Mouse (Mus musculus): ENCODE measurements around the gene Tesc. TPM values are rescaled to one million over a fixed set of nuclear protein-coding genes. Genes with fewer than 3 reads are reported as not detected.
A peak's percentile ranks its signal among the peaks of the same experiment; 100 is the strongest.

Gene Tesc
- total RNA-seq, 4 experiments from 2014 or later, result 84.0 to 92.2 (median 89.0) TPM

- DNase-seq (ENCODE audit: low spot score in 2 of 2), result no peak
These were observed 44.2 kb downstream of the Tesc start for GRCm38 (mm10) chr5:118071766-118072165.

- no peak for DNase-seq (ENCODE audit: low spot score in 2 of 2)
These were observed 45.8 kb downstream of the Tesc start for GRCm38 (mm10) chr5:118073213-118073773.

- no peak for DNase-seq (ENCODE audit: low spot score in 2 of 2)
These were observed 49.4 kb downstream of the Tesc start for GRCm38 (mm10) chr5:118076721-118077592.

GRCm38 (mm10) chr5:118078550-118078949 lies 51.0 kb downstream of the Tesc start:
- no peak for DNase-seq (ENCODE audit: low spot score in 2 of 2)

- DNase-seq (ENCODE audit: low spot score in 2 of 2), result peak in 1 of 2 experiments; percentile 61
These were observed 51.8 kb downstream of the Tesc start for GRCm38 (mm10) chr5:118079354-118079753.

- no peak for DNase-seq (ENCODE audit: low spot score in 2 of 2)
These were observed 52.3 kb downstream of the Tesc start for GRCm38 (mm10) chr5:118079839-118080250.

- no peak for DNase-seq (ENCODE audit: low spot score in 2 of 2)
These were observed 53.9 kb downstream of the Tesc start for GRCm38 (mm10) chr5:118081374-118081949.

- no peak for DNase-seq (ENCODE audit: low spot score in 2 of 2)
These were observed 54.5 kb downstream of the Tesc start for GRCm38 (mm10) chr5:118081996-118082395.

GRCm38 (mm10) chr5:118083060-118083638 lies 55.6 kb downstream of the Tesc start:
- DNase-seq (ENCODE audit: low spot score in 2 of 2), result no peak

GRCm38 (mm10) chr5:118084171-118084727 lies 56.7 kb downstream of the Tesc start:
- no peak for DNase-seq (ENCODE audit: low spot score in 2 of 2)

GRCm38 (mm10) chr5:118085313-118085712 lies 57.8 kb downstream of the Tesc start:
- DNase-seq (ENCODE audit: low spot score in 2 of 2), result no peak

GRCm38 (mm10) chr5:118086956-118087355 lies 59.4 kb downstream of the Tesc start:
- no peak for DNase-seq (ENCODE audit: low spot score in 2 of 2)

- DNase-seq (ENCODE audit: low spot score in 2 of 2), result peak in 1 of 2 experiments; percentile 59
These were observed 61.6 kb downstream of the Tesc start for GRCm38 (mm10) chr5:118089102-118089501.

GRCm38 (mm10) chr5:118090101-118090500 lies 62.6 kb downstream of the Tesc start:
- no peak for DNase-seq (ENCODE audit: low spot score in 2 of 2)

GRCm38 (mm10) chr5:118090837-118091236 lies 63.3 kb downstream of the Tesc start:
- no peak for DNase-seq (ENCODE audit: low spot score in 2 of 2)

- DNase-seq (ENCODE audit: low spot score in 2 of 2), result no peak
These were observed 65.9 kb downstream of the Tesc start for GRCm38 (mm10) chr5:118093321-118094035.

- no peak for DNase-seq (ENCODE audit: low spot score in 2 of 2)
These were observed 67.9 kb downstream of the Tesc start for GRCm38 (mm10) chr5:118095433-118095832.

- DNase-seq (ENCODE audit: low spot score in 2 of 2), result no peak
These were observed 68.3 kb downstream of the Tesc start for GRCm38 (mm10) chr5:118095849-118096248.

GRCm38 (mm10) chr5:118096317-118096716 lies 68.8 kb downstream of the Tesc start:
- DNase-seq (ENCODE audit: low spot score in 2 of 2), result no peak

GRCm38 (mm10) chr5:118099069-118099869 lies 71.7 kb downstream of the Tesc start:
- no peak for DNase-seq (ENCODE audit: low spot score in 2 of 2)
